Mouse (Mus musculus) ES-Bruce4 (cell line): Measurements from ENCODE around the gene Alkbh4. TPM values are rescaled to one million over a fixed set of nuclear protein-coding genes. Genes with fewer than 3 reads are reported as not detected.
"Not testable (repeated sequence)": the region's sequence is repeated elsewhere in the genome, so short reads cannot be mapped to it uniquely, and the experiment has no call there.

ENCODE experiments used
- H3K27ac ChIP-seq: 2 replicates; pipeline ENCODE4 v1.5.1; 2012; ENCODE audit warnings: low read length, inconsistent platforms; ENCODE audit not compliant: insufficient read depth
- H3K27me3 ChIP-seq: 2 replicates; pipeline ENCODE4 v1.6.1; 2012; ENCODE audit warnings: mild to moderate bottlenecking, low read length, inconsistent platforms; ENCODE audit not compliant: control insufficient read depth, poor library complexity, insufficient read depth, severe bottlenecking
- H3K36me3 ChIP-seq: 2 replicates; pipeline ENCODE4 v1.6.1; 2012; ENCODE audit warnings: inconsistent platforms, mild to moderate bottlenecking, low read length, moderate library complexity; ENCODE audit not compliant: control insufficient read depth, poor library complexity, insufficient read depth, severe bottlenecking
- H3K4me1 ChIP-seq: one replicate; pipeline ENCODE4 v1.8.1; 2011; ENCODE audit warnings: low read length; ENCODE audit not compliant: control insufficient read depth, insufficient read depth
- H3K4me3 ChIP-seq: 2 replicates; pipeline ENCODE4 v1.5.1; 2011; ENCODE audit warnings: low read depth, mild to moderate bottlenecking, low read length
- H3K9ac ChIP-seq: 2 replicates; pipeline ENCODE4 v1.6.1; 2012; ENCODE audit warnings: low read depth, mild to moderate bottlenecking, inconsistent platforms; ENCODE audit not compliant: poor library complexity, severe bottlenecking
- H3K9me3 ChIP-seq: replicated peaks from 2 replicates; pipeline ENCODE4 v1.6.1; 2012; ENCODE audit warnings: mild to moderate bottlenecking, low read length, inconsistent platforms; ENCODE audit not compliant: control insufficient read depth, poor library complexity, insufficient read depth, severe bottlenecking
- CTCF ChIP-seq: IDR thresholded peaks from one replicate; pipeline ENCODE4 v1.8.1; 2011; ENCODE audit warnings: low read depth, low read length
- EP300 ChIP-seq: IDR thresholded peaks from 2 replicates; pipeline ENCODE4 v1.6.1; 2011; ENCODE audit warnings: low read depth, low read length; ENCODE audit not compliant: insufficient read depth
- POLR2A ChIP-seq: IDR thresholded peaks from one replicate; pipeline ENCODE4 v1.8.1; 2011; ENCODE audit warnings: low read length; ENCODE audit not compliant: insufficient read depth
- polyA plus RNA-seq: library from polyadenylated mRNA; stranded (reverse); fragments of >200 nt; gene quantifications from 2 replicates; pipeline ENCODE4 v1.2.4, GENCODE M21; 2011; ENCODE audit warnings: low read depth; ENCODE audit not compliant: missing spikeins, insufficient read depth, insufficient read length

The Alkbh4 gene
- polyA plus RNA-seq, 1 experiment, result 8.7 TPM

- H3K4me1 ChIP-seq, result peaks cover 7% of the 10 kb centered on the region
- no peaks in the 10 kb centered on the region for H3K27me3 ChIP-seq
- H3K36me3 ChIP-seq, result no peaks in the 10 kb centered on the region
- H3K9me3 ChIP-seq, result no peaks in the 10 kb centered on the region
- no peak overlapping the region for H3K4me3 ChIP-seq
- no peak overlapping the region for H3K9ac ChIP-seq
- no peak overlapping the region for H3K27ac ChIP-seq
- no peak for TF ChIP-seq EP300
- no peak for TF ChIP-seq CTCF
- TF ChIP-seq POLR2A, result no peak
These were observed 40.9 kb upstream of the Alkbh4 start for GRCm38 (mm10) chr5:136095089-136095488.

DNA sequence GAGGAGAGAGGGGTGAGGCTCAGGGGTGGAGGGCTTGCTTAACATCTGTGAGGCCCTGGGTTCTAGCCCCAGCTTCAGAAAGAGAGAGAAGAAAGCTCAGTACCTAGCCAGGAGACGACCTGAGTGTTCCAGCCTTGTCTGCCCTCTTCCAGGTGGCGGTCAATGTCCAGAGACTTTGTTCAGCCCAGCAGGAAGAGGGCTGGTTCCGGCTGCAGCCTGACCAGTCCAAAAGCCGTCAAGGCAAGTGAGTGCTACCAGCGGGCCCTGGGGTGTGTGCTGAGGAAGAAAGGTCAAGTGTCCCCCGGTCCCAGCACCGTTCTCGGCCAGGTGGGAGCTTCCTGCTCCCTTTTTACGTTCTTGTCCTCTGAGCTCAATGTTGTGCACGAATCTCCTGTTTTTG lies 37.4 kb upstream of the Alkbh4 start:
- Histone ChIP-seq H3K27me3 (no peaks in the 10 kb centered on the region), H3K36me3 (no peaks in the 10 kb centered on the region), H3K9ac (no peak overlapping the region), H3K4me1 (peaks cover 16% of the 10 kb centered on the region), H3K4me3 (no peak overlapping the region), H3K27ac (no peak overlapping the region), H3K9me3 (no peaks in the 10 kb centered on the region)
- no peak for TF ChIP-seq POLR2A
- no peak for TF ChIP-seq EP300

- Histone ChIP-seq H3K4me1 (peaks cover 8% of the 10 kb centered on the region), H3K27ac (no peak overlapping the region), H3K27me3 (no peaks in the 10 kb centered on the region), H3K9ac (peak overlapping the region; percentile 16; the same call in 1 of the 2 replicates), H3K9me3 (no peaks in the 10 kb centered on the region), H3K36me3 (no peaks in the 10 kb centered on the region), H3K4me3 (peak overlapping the region; percentile 49)
- TF ChIP-seq EP300 (peak; percentile 95), POLR2A (no peak), CTCF (peak; percentile 94)
These were observed 33.7 kb upstream of the Alkbh4 start for GRCm38 (mm10) chr5:136102099-136102820.

GRCm38 (mm10) chr5:136104511-136104910 lies 31.4 kb upstream of the Alkbh4 start:
- Histone ChIP-seq H3K9ac (no peak overlapping the region), H3K27me3 (no peaks in the 10 kb centered on the region), H3K36me3 (no peaks in the 10 kb centered on the region), H3K9me3 (no peaks in the 10 kb centered on the region), H3K4me3 (no peak overlapping the region), H3K4me1 (peaks cover 11% of the 10 kb centered on the region), H3K27ac (no peak overlapping the region)
- TF ChIP-seq POLR2A (no peak), EP300 (no peak), CTCF (peak; percentile 92)

DNA sequence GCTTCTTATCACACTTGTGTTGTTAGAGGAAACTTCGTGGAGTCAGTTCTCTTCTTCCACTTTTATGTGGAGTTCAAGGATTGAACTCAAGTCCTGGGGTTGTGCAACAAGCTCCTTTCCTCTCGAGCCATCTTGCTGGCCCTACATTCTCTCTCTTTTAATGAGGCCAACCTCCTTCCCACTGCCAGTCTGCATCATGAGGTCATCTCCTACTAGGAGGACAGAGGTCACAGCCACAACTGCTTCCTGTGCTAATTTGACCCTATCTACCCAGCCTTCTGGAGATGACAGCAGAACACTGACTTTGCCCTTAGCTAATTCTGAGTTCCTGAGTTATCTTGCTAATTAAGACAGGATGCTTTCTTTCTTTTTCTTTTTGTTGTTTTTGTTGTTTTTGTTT lies 27.5 kb upstream of the Alkbh4 start:
- no peaks in the 10 kb centered on the region for H3K9me3 ChIP-seq
- H3K4me3 ChIP-seq, result no peak overlapping the region
- no peaks in the 10 kb centered on the region for H3K36me3 ChIP-seq
- no peak overlapping the region for H3K27ac ChIP-seq
- H3K27me3 ChIP-seq, result no peaks in the 10 kb centered on the region
- peaks cover 6% of the 10 kb centered on the region for H3K4me1 ChIP-seq
- TF ChIP-seq CTCF (no peak), POLR2A (no peak), EP300 (no peak)
- H3K9ac ChIP-seq, result no peak overlapping the region

DNA sequence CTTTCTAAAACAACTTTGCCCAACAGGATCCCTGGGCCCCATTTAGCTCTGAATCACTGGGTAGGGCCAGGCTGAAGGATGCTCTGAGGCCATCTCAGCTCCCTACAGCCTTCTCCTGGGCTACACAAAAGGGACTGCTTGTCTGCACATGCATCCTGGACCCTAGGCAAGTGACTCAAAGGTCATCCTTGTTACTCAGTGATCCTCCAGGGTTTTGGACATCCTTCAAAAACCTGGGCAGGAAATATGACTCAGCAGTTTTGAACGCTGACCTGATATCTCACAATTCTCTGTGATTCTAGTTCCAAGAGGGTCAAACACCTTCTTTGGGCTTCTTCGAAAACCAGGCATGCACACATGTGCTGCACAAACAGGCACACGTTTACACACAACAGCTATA lies 26.9 kb upstream of the Alkbh4 start:
- H3K36me3 ChIP-seq, result no peaks in the 10 kb centered on the region
- TF ChIP-seq CTCF (no peak), EP300 (no peak), POLR2A (no peak)
- no peak overlapping the region for H3K4me3 ChIP-seq
- H3K27ac ChIP-seq, result peak overlapping the region; percentile 22
- H3K4me1 ChIP-seq, result peaks cover 6% of the 10 kb centered on the region
- H3K9ac ChIP-seq, result no peak overlapping the region
- no peaks in the 10 kb centered on the region for H3K9me3 ChIP-seq
- no peaks in the 10 kb centered on the region for H3K27me3 ChIP-seq

DNA sequence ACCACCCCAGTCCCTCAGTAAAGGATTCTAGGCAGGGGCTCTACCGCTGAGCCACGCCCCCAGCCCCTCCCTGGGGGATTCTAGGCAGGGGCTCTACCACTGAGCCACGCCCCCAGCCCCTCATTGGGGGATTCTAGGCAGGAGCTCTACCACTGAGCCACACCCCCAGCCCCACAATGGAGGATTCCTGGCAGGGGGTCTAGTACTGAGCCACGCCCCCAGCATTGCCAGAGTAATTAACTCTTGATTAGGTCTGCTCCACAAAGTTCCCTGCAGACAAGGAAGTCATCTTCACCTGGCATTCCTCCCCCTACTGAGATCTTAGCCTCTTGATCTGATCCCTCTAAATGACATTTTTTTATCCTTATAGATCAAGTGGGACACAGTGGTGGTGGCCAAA lies 22.4 kb upstream of the Alkbh4 start:
- not testable (repeated sequence) for H3K36me3 ChIP-seq, H3K4me3 ChIP-seq, H3K9ac ChIP-seq, H3K9me3 ChIP-seq, H3K27me3 ChIP-seq, H3K4me1 ChIP-seq
- H3K27ac ChIP-seq, result 0 out of 2 replicates have a peak overlapping the region, but pooled peaks have one; percentile 21
